Mouse (Mus musculus) frontal cortex, adult (tissue): ENCODE measurements around the gene Tpcn2.

Source experiments
- ATAC-seq: cut with Nextera tagmentation; 2 replicates; pipeline ENCODE4 v1.9.2; 2017; ENCODE audit warnings: mild to moderate bottlenecking, moderate library complexity, mixed read lengths; ENCODE audit not compliant: low TSS enrichment

Gene Tpcn2

GRCm38 (mm10) chr7:145283487-145284187 is at the start of gene Tpcn2:
Gene Tpcn2, minus strand, starts transcription at chr7:145284011.
- ATAC-seq = peak; percentile 100

- no peak for ATAC-seq
Observed at GRCm38 (mm10) chr7:145332376-145333041, 48.7 kb upstream of the Tpcn2 start.

- ATAC-seq = no peak
Observed at GRCm38 (mm10) chr7:145330641-145331040, 46.8 kb upstream of the Tpcn2 start.

DNA sequence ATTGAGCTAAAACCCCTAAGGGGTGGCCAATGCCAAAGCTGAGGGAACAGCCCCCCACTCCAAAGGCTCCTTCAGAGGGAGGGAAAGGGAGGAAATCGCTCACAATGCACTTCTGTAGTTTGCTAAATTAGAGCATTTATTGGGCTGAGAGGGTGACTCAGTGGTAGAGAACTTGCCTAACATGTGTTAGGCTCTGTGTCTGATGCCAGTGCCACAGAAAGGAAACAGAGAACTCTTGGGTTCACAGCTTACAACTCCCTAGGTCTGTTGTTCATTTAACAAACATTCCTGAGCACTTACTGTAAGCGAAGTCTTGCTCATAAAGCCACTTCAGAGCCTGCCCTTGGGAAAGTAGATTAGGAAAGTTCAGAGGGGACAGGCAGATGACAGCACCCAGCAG is 46.2 kb upstream of the Tpcn2 start:
- ATAC-seq = no peak

DNA sequence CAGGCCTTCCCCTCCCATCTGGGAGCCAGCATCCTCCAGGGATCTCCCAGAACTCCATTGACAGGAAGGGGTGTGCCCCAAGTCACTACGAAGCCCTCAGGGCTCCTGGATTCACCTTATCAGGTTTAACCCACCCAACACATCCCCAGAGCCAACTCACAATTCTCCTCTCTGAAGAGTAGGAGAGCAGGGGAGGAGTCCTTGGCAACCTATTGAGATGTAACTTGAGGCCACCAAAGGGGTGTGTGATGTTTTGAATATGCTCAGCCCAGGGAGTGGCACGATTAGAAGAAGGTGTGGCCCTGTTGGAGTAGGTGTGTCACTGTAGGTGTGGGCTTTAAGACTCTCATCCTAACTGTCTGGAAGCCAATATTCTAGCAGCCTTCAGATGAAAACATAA is 41.9 kb upstream of the Tpcn2 start:
- no peak for ATAC-seq

DNA sequence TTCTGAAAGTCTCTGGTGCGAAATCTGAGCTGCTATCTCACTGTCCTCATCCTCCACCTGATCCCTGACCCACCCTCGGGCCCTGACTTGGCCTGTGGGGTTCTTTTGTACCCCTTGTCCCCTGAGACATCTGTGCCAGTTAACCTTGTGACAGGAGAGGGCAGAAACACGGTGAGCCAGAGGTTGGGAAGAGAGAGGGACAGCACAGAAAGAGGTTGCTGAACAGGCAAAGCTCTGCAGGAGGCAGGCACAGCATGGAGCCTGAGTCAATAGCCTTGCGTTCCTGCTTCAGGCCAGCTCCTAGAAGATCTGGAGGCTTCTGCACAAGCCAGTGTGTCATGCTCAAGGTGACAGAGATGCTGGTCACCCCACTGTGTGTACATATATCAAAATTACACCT is 39.8 kb upstream of the Tpcn2 start:
- ATAC-seq = no peak

DNA sequence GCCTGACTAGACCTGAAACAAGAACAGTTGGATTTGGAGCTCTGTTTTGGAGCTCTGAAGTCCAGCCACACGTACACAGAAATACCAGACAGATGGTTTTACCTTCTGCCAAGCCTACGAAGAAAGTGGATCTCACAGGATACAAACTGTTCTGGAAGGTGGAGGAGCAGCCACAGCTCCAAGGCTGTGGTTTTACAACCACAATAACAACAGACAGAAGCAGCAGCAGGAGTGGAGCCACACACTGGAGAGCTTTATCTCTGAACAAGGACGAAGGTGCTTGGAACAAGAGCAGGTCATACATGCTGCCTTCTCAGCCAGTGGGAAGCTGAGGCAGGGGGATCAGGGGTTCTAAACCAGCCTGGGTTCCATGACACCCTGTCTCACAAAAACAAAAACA is 35.7 kb upstream of the Tpcn2 start:
- ATAC-seq = peak; percentile 88

DNA sequence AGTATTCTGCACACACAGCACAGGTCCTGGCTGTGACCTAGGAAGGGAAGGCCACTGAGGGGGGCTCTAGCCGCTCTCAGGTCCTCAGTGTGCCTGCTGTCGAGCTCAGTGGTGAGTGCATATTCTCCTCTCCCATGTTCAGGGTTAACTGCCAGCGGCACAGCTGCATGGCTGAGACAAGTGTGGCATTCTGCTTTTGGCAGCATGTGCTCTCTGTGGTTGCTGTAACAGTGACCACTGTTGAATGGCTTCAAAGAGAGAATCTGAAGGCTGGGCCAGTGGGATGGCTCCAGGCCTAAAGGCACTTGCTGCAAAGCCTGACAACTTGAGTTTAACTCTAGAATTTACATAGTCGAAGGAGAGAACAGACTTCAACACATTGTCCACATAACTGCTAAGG is 33.7 kb upstream of the Tpcn2 start:
- no peak for ATAC-seq

GRCm38 (mm10) chr7:145314785-145315411 is 31.1 kb upstream of the Tpcn2 start, which contains the start of gene Mrgprd:
Gene Mrgprd, plus strand, starts transcription at chr7:145314835.
- ATAC-seq = no peak

DNA sequence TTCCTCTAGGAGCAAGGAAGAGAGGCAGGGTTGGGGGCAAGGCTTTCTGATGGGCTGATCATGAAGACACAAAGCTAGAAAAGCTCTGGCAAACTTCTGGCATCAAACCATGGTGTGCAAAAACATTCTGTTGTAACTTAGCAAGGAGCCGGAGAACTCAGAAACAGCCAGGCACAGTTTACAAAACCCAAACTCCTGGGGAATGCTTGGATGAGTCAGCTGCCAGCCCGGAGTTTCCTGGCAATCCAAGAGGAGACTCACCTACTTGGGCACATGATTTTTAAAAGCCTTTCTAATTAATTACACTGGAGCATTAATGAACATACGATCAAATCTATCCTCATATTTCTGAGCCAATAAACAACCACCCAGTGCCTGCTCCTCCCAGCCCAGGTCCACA is 28.3 kb upstream of the Tpcn2 start:
- no peak for ATAC-seq

DNA sequence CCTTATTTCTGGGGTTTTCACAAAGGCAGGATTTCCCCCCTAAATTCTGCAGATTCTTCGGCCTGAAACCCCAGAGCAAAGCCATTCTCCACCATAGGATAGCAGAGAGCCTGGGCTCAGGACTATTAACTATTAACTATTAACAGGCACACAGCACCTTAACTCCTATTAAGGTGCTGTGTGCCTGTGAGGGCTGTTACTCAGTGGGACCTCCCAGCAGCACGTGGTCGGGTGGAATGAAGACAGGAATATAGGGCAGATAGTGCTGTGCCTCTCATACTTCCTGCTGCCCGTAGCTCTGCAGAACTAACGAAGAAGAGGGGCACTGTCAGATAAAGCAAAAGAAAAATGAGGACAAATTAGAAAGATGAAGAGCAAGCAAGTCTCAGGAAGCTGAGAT is 26.7 kb upstream of the Tpcn2 start:
- ATAC-seq = no peak

GRCm38 (mm10) chr7:145309877-145310276 is 26.1 kb upstream of the Tpcn2 start:
- ATAC-seq = no peak

- ATAC-seq = no peak
Observed at GRCm38 (mm10) chr7:145308866-145309265, 25.1 kb upstream of the Tpcn2 start.

DNA sequence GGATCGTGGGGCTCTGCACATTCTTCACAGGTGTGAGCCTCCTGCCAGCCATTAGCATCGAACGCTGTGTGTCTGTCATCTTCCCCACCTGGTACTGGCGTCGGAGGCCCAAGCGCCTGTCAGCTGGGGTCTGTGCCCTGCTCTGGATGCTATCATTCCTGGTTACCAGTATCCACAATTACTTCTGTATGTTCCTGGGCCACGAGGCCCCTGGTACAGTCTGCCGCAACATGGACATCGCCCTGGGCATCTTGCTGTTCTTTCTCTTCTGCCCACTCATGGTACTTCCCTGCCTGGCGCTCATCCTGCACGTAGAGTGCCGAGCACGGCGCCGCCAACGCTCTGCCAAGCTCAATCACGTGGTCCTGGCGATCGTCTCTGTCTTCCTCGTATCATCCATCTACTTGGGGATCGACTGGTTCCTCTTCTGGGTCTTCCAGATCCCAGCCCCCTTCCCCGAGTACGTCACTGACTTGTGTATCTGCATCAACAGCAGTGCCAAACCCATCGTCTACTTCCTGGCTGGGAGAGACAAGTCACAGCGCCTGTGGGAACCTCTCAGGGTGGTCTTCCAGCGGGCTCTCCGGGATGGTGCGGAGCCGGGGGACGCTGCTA is 24.4 kb upstream of the Tpcn2 start:
- ATAC-seq = no peak

DNA sequence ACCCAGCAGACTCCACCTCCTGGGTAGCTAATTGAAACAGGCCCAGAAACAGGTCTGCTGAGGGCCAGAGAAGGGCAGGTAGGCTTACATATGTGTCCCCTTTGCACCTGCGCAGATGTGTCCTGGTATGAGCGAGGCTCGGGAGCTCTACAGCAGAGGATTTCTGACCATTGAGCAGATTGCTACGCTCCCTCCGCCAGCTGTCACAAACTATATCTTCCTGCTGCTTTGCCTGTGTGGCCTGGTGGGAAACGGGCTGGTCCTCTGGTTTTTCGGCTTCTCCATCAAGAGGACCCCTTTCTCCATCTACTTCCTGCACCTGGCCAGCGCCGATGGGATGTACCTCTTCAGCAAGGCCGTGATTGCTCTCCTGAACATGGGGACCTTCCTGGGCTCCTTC is 23.8 kb upstream of the Tpcn2 start:
- ATAC-seq = no peak

DNA sequence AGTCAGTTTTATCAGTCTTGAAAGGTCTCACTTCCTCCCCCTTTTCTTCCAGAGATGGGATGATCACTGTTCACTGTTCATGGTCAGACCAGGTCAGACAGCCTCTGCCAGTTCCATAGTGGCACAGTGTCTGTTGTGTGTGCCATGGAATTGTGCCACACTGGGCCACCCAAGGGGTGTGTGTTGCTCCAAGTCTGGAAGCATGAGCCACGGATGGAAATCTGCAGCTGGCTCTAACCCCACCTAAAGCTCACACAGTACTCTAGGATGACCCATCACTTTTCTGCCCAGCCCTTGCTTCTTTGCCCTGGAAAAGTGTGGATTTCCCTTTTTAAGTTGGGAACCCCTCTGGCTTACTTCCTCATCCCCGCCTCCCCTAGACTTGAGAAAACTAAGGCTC is 20.3 kb upstream of the Tpcn2 start:
- ATAC-seq = no peak

- no peak for ATAC-seq
Observed at GRCm38 (mm10) chr7:145302488-145303285, 18.9 kb upstream of the Tpcn2 start.

DNA sequence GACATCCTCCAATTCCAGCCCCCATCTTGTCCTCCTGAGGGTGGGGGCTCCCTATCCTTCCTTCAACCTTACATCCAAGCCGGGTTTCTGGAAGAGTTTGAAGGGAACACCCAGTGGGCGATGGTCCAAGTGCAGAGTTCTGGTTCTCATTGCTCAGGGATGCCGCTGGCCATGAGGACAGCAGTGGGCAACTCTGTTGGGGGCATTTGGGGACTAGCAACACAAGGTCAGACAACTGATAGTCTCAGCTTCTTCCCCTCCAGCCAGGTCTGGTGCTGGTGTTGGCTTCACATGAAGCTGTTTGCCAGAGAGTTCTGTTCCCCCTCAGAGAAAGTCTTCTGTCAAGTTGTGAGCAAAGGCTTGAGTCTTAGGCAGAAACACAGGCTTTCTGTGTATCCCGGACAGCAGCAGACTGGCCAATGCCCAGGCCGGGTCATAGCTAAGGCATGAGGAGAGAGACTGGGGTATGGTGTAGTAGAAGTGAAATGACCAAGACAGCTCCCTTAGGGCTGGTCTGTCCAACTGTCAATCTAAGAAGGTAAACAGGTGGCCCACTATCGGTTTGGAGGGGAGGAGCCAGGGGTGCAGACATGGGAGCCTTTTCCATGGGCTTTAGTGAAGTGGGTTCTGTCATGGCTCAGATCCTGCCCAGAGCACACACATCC is 17.7 kb upstream of the Tpcn2 start:
- ATAC-seq = no peak

- no peak for ATAC-seq
Observed at GRCm38 (mm10) chr7:145301008-145301340, 17.2 kb upstream of the Tpcn2 start.

DNA sequence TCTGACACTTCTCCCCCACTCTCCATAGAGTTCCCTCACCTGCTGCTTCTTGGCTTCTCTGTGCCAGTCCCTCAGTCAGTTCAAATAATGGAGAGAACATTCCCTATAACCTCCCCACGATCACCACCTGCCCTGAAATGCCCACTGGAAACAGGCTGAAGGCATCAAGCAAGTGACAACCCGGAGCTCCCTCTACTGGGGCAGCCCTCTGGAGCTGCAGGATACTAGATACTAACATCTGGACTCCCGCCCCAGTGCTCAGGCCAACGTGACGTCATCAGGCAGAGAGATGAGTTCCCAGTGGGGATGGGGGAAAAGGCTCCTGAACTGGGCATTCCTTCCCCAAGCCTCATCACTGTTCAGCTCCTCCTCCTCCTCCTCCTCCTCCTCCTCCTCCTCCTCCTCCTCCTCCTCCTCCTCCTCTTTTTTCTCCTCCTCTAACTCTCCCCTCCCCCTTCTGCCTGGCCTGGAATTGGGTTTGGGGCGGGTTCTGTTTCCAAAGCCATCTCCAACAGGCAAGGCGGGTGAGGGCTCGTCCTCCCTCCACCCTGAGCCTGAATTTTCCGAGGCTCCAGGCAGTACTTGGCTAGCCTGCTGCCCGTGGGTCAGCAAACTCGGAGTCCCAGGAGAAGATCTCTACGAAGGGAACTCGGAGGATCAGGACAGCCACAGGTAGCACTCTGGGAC is 16.7 kb upstream of the Tpcn2 start, which contains the start of gene Mrgprf:
Gene Mrgprf, plus strand, starts transcription at position 508 of the 687 bp plus-strand sequence.
- peak; percentile 16; the same call in 1 of the 2 replicates for ATAC-seq
